Mouse (Mus musculus) cerebellum, adult 2 months (tissue): ENCODE data around the gene Zbtb3.

Experiments used
- CTCF ChIP-seq: fragments of 200-500 bp; IDR thresholded peaks from 2 replicates; pipeline ENCODE4 v1.5.1; 2011; ENCODE audit warnings: low read depth, mild to moderate bottlenecking, control low read depth, low read length, moderate library complexity, borderline replicate concordance; ENCODE audit not compliant: insufficient read depth
- POLR2A ChIP-seq: fragments of 200-500 bp; IDR thresholded peaks from 2 replicates; pipeline ENCODE4 v1.6.1; 2011; ENCODE audit warnings: low read length, control low read depth, borderline replicate concordance; ENCODE audit not compliant: insufficient read depth

- TF ChIP-seq CTCF (no peak), POLR2A (no peak)
These were observed 38.7 kb downstream of the Zbtb3 start for GRCm38 (mm10) chr19:8841012-8841411.
